Mouse (Mus musculus): ENCODE measurements around the gene Cd47. TPM values are rescaled to one million over a fixed set of nuclear protein-coding genes. Genes with fewer than 3 reads are reported as not detected.

Cd47 gene
- total and polyA plus RNA-seq, 2 experiments from 2014 or later, result 38.9 to 235 TPM

DNA sequence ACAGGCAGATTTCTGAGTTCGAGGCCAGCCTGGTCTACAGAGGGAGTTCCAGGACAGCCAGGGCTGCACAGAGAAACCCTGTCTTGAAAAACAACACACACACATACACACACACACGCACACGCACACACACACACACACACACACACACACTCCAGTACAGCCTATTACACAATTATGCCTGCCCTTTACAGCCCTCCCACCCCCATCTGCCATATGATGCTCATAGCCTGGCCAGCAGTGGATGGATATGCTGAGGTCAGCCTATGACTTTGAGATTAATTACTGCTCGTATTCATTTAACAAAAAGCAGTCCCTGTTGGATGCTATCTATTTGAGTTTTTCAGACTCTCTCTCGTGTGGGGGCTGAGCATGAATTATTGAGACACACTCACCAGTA, 144.8 kb downstream of the Cd47 start:
- H3K27ac ChIP-seq, result no peak overlapping the region
- no peaks in the 10 kb centered on the region for H3K9me3 ChIP-seq (ENCODE audit: low read length)
- TF ChIP-seq CTCF (IDR thresholded peaks at IDR 0.05; ENCODE audit: low read depth), result no peak
- WGBS, result 70% methylated on average over 5 of the region's 5 CpGs
- H3K4me2 ChIP-seq (ENCODE audit: low read depth, low read length), result no peak overlapping the region
- no peaks in the 10 kb centered on the region for H3K27me3 ChIP-seq (ENCODE audit: insufficient read depth, low read length)
- H3K4me3 ChIP-seq (ENCODE audit: low read length), result no peak overlapping the region
- ATAC-seq (no peak; the same call in 1 of the 2 replicates), DNase-seq (ENCODE audit: low spot score) (no peak)
- H3K36me3 ChIP-seq (ENCODE audit: insufficient read depth, low read length), result no peaks in the 10 kb centered on the region
- no peaks in the 10 kb centered on the region for H3K4me1 ChIP-seq (ENCODE audit: insufficient read depth, low read length)
- H3K9ac ChIP-seq (replicated peaks; ENCODE audit: low read length), result no peak overlapping the region

DNA sequence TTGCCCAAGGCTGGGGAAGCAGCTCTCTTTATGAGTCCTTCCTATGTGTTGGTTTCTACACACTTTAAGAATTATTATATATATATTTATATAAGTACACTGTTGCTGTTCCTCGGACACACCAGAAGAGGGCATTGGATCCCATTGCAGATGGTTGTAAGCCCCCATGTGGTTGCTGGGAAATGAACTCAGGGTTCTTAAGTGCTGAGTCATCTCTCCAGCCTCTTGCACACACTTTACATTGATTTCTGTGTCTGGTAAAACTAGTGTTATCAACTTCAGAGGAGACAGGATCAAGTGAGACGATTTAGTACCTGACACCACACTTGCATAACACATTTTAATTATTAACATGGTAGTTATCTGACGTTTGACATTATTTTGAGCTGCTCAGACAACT, 146.7 kb downstream of the Cd47 start:
- H3K27ac ChIP-seq, result no peak overlapping the region
- 89% methylated on average over 3 of the region's 3 CpGs for WGBS
- H3K36me3 ChIP-seq (ENCODE audit: insufficient read depth, low read length), result no peaks in the 10 kb centered on the region
- H3K9ac ChIP-seq (replicated peaks; ENCODE audit: low read length), result no peak overlapping the region
- no peak for TF ChIP-seq CTCF (IDR thresholded peaks at IDR 0.05; ENCODE audit: low read depth)
- no peak overlapping the region for H3K4me2 ChIP-seq (ENCODE audit: low read depth, low read length)
- H3K27me3 ChIP-seq (ENCODE audit: insufficient read depth, low read length), result no peaks in the 10 kb centered on the region
- H3K9me3 ChIP-seq (ENCODE audit: low read length), result no peaks in the 10 kb centered on the region
- no peak for DNase-seq (ENCODE audit: low spot score)
- no peak for ATAC-seq
- no peak overlapping the region for H3K4me3 ChIP-seq (ENCODE audit: low read length)
- no peaks in the 10 kb centered on the region for H3K4me1 ChIP-seq (ENCODE audit: insufficient read depth, low read length)

DNA sequence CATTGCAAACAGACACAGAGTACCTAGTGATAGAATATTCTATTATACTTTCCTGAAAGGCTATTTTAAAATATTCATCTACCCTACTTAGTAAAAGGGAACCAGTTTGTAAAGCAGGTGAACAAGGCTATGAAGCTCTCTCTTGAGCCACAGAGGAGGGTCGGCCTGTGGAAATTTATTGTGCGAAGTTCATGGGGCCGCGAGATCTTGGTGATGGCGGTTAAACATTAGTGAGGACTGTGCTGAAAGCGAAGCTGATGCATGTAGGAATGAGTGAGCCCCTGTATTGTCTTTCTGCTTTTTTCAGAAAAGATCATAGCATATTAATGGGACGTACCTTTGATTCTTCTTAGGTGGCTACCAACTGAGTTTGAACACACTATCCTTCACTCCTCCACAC, 147.3 kb downstream of the Cd47 start:
- no peak for TF ChIP-seq CTCF (IDR thresholded peaks at IDR 0.05; ENCODE audit: low read depth)
- Histone ChIP-seq H3K4me2 (ENCODE audit: low read depth, low read length) (no peak overlapping the region), H3K4me1 (ENCODE audit: insufficient read depth, low read length) (no peaks in the 10 kb centered on the region), H3K27ac (no peak overlapping the region), H3K4me3 (ENCODE audit: low read length) (no peak overlapping the region), H3K9me3 (ENCODE audit: low read length) (no peaks in the 10 kb centered on the region), H3K27me3 (ENCODE audit: insufficient read depth, low read length) (no peaks in the 10 kb centered on the region), H3K36me3 (ENCODE audit: insufficient read depth, low read length) (no peaks in the 10 kb centered on the region), H3K9ac (replicated peaks; ENCODE audit: low read length) (no peak overlapping the region)
- ATAC-seq, result no peak
- no peak for DNase-seq (ENCODE audit: low spot score)
- 95% methylated on average over 7 of the region's 7 CpGs for WGBS

DNA sequence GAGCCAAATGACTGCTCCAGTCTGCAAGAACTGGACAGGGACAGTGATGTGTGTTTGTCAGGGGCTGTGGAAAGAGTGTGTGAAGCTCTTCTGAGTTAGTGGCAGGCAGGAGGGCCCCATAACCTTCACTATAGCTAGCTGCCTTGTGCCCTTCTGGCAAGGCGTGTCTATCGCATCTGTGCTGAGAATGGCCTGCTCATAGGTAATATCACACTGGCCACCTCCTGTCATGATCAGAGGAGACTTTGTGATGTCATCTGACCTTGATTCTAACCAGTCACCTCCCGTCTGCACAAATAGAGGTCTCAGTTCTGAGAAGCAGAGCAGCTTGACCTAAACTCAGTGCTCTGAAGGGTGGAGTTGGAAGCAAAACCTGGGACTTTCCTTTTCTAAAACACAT, 148.0 kb downstream of the Cd47 start:
- H3K27me3 ChIP-seq (ENCODE audit: insufficient read depth, low read length), result no peaks in the 10 kb centered on the region
- no peaks in the 10 kb centered on the region for H3K36me3 ChIP-seq (ENCODE audit: insufficient read depth, low read length)
- H3K4me2 ChIP-seq (ENCODE audit: low read depth, low read length), result no peak overlapping the region
- H3K4me1 ChIP-seq (ENCODE audit: insufficient read depth, low read length), result no peaks in the 10 kb centered on the region
- no peak overlapping the region for H3K4me3 ChIP-seq (ENCODE audit: low read length)
- H3K9ac ChIP-seq (replicated peaks; ENCODE audit: low read length), result no peak overlapping the region
- H3K9me3 ChIP-seq (ENCODE audit: low read length), result no peaks in the 10 kb centered on the region
- TF ChIP-seq CTCF (IDR thresholded peaks at IDR 0.05; ENCODE audit: low read depth), result no peak
- no peak overlapping the region for H3K27ac ChIP-seq
- 85% methylated on average over 3 of the region's 3 CpGs for WGBS
- ATAC-seq, result no peak
- DNase-seq (ENCODE audit: low spot score), result no peak

DNA sequence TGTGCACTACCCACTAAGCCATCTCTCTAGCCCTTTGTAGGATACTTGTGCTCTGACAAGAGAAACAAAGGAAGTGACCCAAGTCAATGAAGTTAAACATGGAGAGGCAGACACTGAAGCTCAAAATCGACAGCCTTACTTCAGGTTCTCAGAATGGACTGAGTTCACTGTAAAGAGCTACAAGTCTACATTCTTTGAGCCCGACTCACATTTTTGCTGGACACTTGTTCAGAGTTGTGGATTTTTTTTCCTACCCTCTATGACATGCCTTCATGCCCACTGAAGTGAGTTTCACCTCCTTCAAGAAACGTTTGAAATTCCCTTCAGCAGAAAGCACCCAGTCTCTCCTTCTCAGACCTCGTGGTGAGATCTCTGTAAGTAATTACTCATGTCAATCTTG, 148.9 kb downstream of the Cd47 start:
- Histone ChIP-seq H3K4me3 (ENCODE audit: low read length) (no peak overlapping the region), H3K36me3 (ENCODE audit: insufficient read depth, low read length) (no peaks in the 10 kb centered on the region), H3K9me3 (ENCODE audit: low read length) (no peaks in the 10 kb centered on the region), H3K4me2 (ENCODE audit: low read depth, low read length) (no peak overlapping the region), H3K27ac (no peak overlapping the region), H3K4me1 (ENCODE audit: insufficient read depth, low read length) (no peaks in the 10 kb centered on the region; the same call in 1 of the 2 replicates), H3K9ac (replicated peaks; ENCODE audit: low read length) (no peak overlapping the region), H3K27me3 (ENCODE audit: insufficient read depth, low read length) (no peaks in the 10 kb centered on the region)
- TF ChIP-seq CTCF (IDR thresholded peaks at IDR 0.05; ENCODE audit: low read depth), result no peak
- WGBS, result 61% methylated on average over 4 of the region's 4 CpGs
- no peak for DNase-seq (ENCODE audit: low spot score)
- no peak for ATAC-seq

DNA sequence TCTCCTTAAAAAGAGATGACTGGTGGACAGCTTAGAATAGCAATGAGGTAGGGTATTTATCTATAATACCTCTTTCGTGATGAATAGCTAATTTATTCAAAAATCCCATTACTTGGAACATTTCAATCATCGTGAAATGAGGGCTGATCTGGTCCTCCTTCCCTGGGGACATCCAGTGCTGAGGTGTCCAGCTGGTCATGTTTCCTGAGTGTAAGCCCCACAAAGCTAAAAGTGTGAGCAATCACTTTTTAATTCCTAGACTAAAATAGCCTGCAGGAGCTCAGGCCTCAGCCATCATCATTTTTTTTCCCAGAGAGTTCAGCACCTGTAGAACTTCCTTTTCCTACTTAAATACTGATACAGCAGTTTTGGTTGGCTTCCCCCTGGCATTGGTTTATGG, 150.0 kb downstream of the Cd47 start:
- Histone ChIP-seq H3K9me3 (ENCODE audit: low read length) (no peaks in the 10 kb centered on the region), H3K27me3 (ENCODE audit: insufficient read depth, low read length) (no peaks in the 10 kb centered on the region), H3K4me2 (ENCODE audit: low read depth, low read length) (no peak overlapping the region), H3K9ac (replicated peaks; ENCODE audit: low read length) (no peak overlapping the region), H3K4me1 (ENCODE audit: insufficient read depth, low read length) (no peaks in the 10 kb centered on the region; the same call in 1 of the 2 replicates), H3K36me3 (ENCODE audit: insufficient read depth, low read length) (no peaks in the 10 kb centered on the region), H3K27ac (no peak overlapping the region), H3K4me3 (ENCODE audit: low read length) (no peak overlapping the region)
- ATAC-seq (no peak), DNase-seq (ENCODE audit: low spot score) (no peak)
- WGBS, result 52% methylated on average over 2 of the region's 2 CpGs
- no peak for TF ChIP-seq CTCF (IDR thresholded peaks at IDR 0.05; ENCODE audit: low read depth)

DNA sequence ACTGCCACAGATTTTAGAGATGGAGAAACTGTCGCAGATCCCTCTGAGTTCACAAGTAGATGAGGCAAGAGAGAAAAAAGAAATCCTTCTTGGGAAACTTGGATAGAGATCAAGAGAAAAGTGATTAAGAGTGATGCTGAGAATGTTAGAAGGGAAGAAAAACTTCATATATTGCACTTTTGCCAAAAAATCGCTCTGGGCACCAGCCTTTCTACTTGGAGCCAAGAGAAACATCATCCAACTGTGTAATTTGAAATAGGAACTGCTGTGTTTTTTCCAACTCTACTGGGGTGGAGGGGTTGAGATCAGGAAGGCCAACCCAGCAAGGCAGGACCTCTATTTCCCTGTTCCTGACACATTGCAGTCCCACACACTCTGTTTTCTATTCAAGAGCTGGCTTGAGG, 151.0 kb downstream of the Cd47 start:
- Histone ChIP-seq H3K4me3 (ENCODE audit: low read length) (no peak overlapping the region), H3K9me3 (ENCODE audit: low read length) (no peaks in the 10 kb centered on the region), H3K27me3 (ENCODE audit: insufficient read depth, low read length) (no peaks in the 10 kb centered on the region), H3K9ac (replicated peaks; ENCODE audit: low read length) (no peak overlapping the region), H3K27ac (no peak overlapping the region), H3K4me1 (ENCODE audit: insufficient read depth, low read length) (no peaks in the 10 kb centered on the region; the same call in 1 of the 2 replicates), H3K4me2 (ENCODE audit: low read depth, low read length) (no peak overlapping the region), H3K36me3 (ENCODE audit: insufficient read depth, low read length) (no peaks in the 10 kb centered on the region)
- WGBS, result 60% methylated on average over 2 of the region's 2 CpGs
- no peak for TF ChIP-seq CTCF (IDR thresholded peaks at IDR 0.05; ENCODE audit: low read depth)
- peak; percentile 39; the same call in 1 of the 2 replicates for ATAC-seq
- peak; percentile 64 for DNase-seq (ENCODE audit: low spot score)

Data from hindbrain, postnatal 0 days (tissue).